Mouse (Mus musculus) lung, postnatal 36 days (tissue): ENCODE results near the gene Gsk3a.
A peak's percentile ranks its signal among the peaks of the same experiment; 100 is the strongest.

Experiments used
- DNase-seq: peaks from one replicate; pipeline ENCODE4 v3.0.0; 2022; ENCODE audit warnings: mixed read lengths

Gene Gsk3a

GRCm38 (mm10) chr7:25248846-25249313 lies 11.2 kb upstream of the Gsk3a start:
- no peak for DNase-seq

- DNase-seq: peak; percentile 42
Measured at GRCm38 (mm10) chr7:25248018-25248647, 10.5 kb upstream of the Gsk3a start.

- no peak for DNase-seq
Measured at GRCm38 (mm10) chr7:25247498-25247897, 9.8 kb upstream of the Gsk3a start.

GRCm38 (mm10) chr7:25246759-25247137 lies 9.1 kb upstream of the Gsk3a start:
- peak; percentile 34 for DNase-seq

- DNase-seq: peak; percentile 76
Measured at GRCm38 (mm10) chr7:25246079-25246758, 8.6 kb upstream of the Gsk3a start.

- no peak for DNase-seq
Measured at GRCm38 (mm10) chr7:25244562-25245369, 7.1 kb upstream of the Gsk3a start.

- DNase-seq: no peak
Measured at GRCm38 (mm10) chr7:25243361-25243760, 5.7 kb upstream of the Gsk3a start.

GRCm38 (mm10) chr7:25241062-25241461 lies 3.4 kb upstream of the Gsk3a start:
- DNase-seq: peak; percentile 79

- DNase-seq: no peak
Measured at GRCm38 (mm10) chr7:25240631-25241030, 3.0 kb upstream of the Gsk3a start.

GRCm38 (mm10) chr7:25238829-25239623 lies 1.4 kb upstream of the Gsk3a start:
- DNase-seq: peak; percentile 94

- DNase-seq: peak; percentile 97
Measured at GRCm38 (mm10) chr7:25238015-25238706, 510 bp upstream of the Gsk3a start.

- no peak for DNase-seq
Measured at GRCm38 (mm10) chr7:25235526-25235925, 2.1 kb downstream of the Gsk3a start.

- no peak for DNase-seq
Measured at GRCm38 (mm10) chr7:25233061-25233460, 4.6 kb downstream of the Gsk3a start.

- DNase-seq: no peak
Measured at GRCm38 (mm10) chr7:25232101-25232648, 5.5 kb downstream of the Gsk3a start.

GRCm38 (mm10) chr7:25230690-25231285 lies 6.9 kb downstream of the Gsk3a start:
- DNase-seq: no peak

- DNase-seq: no peak
Measured at GRCm38 (mm10) chr7:25227523-25228300, 9.9 kb downstream of the Gsk3a start.

- DNase-seq: no peak
Measured at GRCm38 (mm10) chr7:25222275-25222967, 15.2 kb downstream of the Gsk3a start.

GRCm38 (mm10) chr7:25221102-25221883 lies 16.4 kb downstream of the Gsk3a start, which contains the start of gene Zfp526:
Gene Zfp526, plus strand, starts transcription at chr7:25221425.
- DNase-seq: peak; percentile 99
